ENCODE assay signal across 17 mouse cellular contexts in the genomic region with DNA sequence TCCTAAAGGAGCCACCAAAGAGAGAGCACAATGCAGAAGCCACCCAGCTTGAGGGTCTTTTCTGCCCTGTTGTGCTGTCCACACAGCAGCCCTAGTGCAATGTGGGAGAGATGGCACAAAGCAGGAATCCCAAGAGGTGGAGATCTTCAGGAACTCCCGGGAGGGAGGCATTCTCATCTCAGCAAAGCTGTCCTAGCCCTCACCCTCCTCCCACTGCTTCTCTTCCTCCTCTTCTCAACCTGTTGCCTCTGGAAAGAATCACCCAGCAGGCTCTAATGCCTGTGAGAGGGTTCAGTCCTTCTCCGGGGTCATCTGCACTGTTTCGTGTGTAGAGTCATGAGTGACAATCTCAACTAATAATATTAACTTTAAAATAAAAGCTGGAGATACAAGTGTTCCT.
"Had no signal": no experiment of that assay in that cellular context is flagged by ENCODE, and none has a peak within 500 bp of the region (broad histone marks: within the 10 kb centered on the region; RNA-seq: fewer than 3 reads in every experiment).

No protein-coding gene starts in this region.

- H3K4me2 ChIP-seq: kidney, embryonic 15.5 days; limb, embryonic 15.5 days; liver, embryonic 12.5 days; lung, embryonic 14.5 days; midbrain, embryonic 15.5 days; neural tube, embryonic 13.5 days had no signal

- H3K9ac ChIP-seq: kidney, embryonic 15.5 days; limb, embryonic 15.5 days; liver, embryonic 12.5 days; lung, embryonic 14.5 days; midbrain, embryonic 15.5 days; neural tube, embryonic 13.5 days had no signal

- H3K4me1 ChIP-seq: limb, embryonic 15.5 days; liver, embryonic 12.5 days; midbrain, embryonic 15.5 days; neural tube, embryonic 13.5 days had no signal

- H3K36me3 ChIP-seq: kidney, embryonic 15.5 days; limb, embryonic 15.5 days; liver, embryonic 12.5 days; midbrain, embryonic 10.5 days; midbrain, embryonic 15.5 days; neural tube, embryonic 13.5 days had no signal

- H3K27me3 ChIP-seq: kidney, embryonic 15.5 days; limb, embryonic 15.5 days; liver, embryonic 12.5 days; midbrain, embryonic 15.5 days; neural tube, embryonic 13.5 days had no signal

- DNase-seq: kidney, adult 2 months; kidney, postnatal 14 days; layer of hippocampus, adult 9-11 months; layer of hippocampus, postnatal 36 days; lung, embryonic 14.5 days; lung, postnatal 10 days; lung, postnatal 4 days; retina, postnatal 1 day; thymus, adult 18-20 months; thymus, postnatal 25 days had no signal

- H3K4me3 ChIP-seq: kidney, embryonic 15.5 days; limb, embryonic 15.5 days; liver, embryonic 12.5 days; midbrain, embryonic 10.5 days; midbrain, embryonic 15.5 days; neural tube, embryonic 13.5 days had no signal

- H3K9me3 ChIP-seq: kidney, embryonic 15.5 days; limb, embryonic 15.5 days; liver, embryonic 12.5 days; midbrain, embryonic 10.5 days; midbrain, embryonic 15.5 days; neural tube, embryonic 13.5 days had no signal

- H3K27ac ChIP-seq: kidney, embryonic 15.5 days; limb, embryonic 15.5 days; liver, embryonic 12.5 days; midbrain, embryonic 10.5 days; midbrain, embryonic 15.5 days; neural tube, embryonic 13.5 days had no signal

- ATAC-seq: intestine, embryonic 16.5 days; liver, embryonic 12.5 days; midbrain, embryonic 15.5 days had no signal
